Mouse (Mus musculus): ENCODE data around the gene Sstr5. TPM values are rescaled to one million over a fixed set of nuclear protein-coding genes. Genes with fewer than 3 reads are reported as not detected.

Gene Sstr5
- polyA plus RNA-seq, 1 experiment: not detected

DNA sequence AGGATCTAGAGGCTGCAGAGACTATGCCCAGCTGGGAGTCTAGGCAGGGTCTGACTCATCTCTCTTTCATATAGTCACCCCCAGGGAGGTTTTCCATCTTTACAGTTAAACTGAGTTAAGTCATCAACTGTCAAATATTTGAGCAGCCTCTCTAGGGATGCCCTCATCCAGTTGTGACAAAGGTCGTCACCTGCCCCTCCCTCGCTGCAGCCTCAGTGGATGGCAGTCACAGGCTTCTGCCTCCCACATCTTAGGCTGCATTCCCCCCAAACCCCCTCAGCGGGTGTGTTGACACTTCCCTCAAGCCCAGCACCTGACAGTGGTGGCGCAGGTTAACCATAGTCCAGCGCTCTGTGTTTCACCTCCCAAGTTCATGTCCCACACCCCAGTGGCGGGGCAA lies 55.7 kb downstream of the Sstr5 start:
- no peak for TF ChIP-seq GATA1 (IDR thresholded peaks at IDR 0.05; ENCODE audit: borderline replicate concordance, low read length)
- TF ChIP-seq FLI1 (IDR thresholded peaks at IDR 0.05; ENCODE audit: low read length): no peak
- H3K9me3 ChIP-seq: peaks cover 4% of the 10 kb centered on the region; the same call in 1 of the 2 replicates
- H3K27me3 ChIP-seq (replicated peaks): peaks cover 76% of the 10 kb centered on the region
- H3K4me3 ChIP-seq (replicated peaks): no peak overlapping the region
- H3K36me3 ChIP-seq (replicated peaks; ENCODE audit: low read length): no peaks in the 10 kb centered on the region
- no peaks in the 10 kb centered on the region for H3K4me1 ChIP-seq

Other genes starting within 250 kb of the Sstr5 start
- gene Baiap3, start 240.9 kb downstream of the Sstr5 start, polyA plus RNA-seq (2012; ENCODE audit: insufficient read depth, low replicate concordance): 1.7 and 2.7 TPM in 2 replicates
- gene Ube2i, start 222.7 kb downstream of the Sstr5 start, polyA plus RNA-seq (2012; ENCODE audit: insufficient read depth, low replicate concordance): 72.7 and 190 TPM in 2 replicates
- 1.5 and 34.1 TPM in 2 replicates for gene Prss34, start 198.9 kb downstream of the Sstr5 start, polyA plus RNA-seq (2012; ENCODE audit: insufficient read depth, low replicate concordance)
- gene Prss28, start 188.6 kb downstream of the Sstr5 start, polyA plus RNA-seq (2012; ENCODE audit: insufficient read depth, low replicate concordance): 0.68 TPM in 1 of 2 replicates, not detected in the other
- gene Prss29, start 178.6 kb downstream of the Sstr5 start, polyA plus RNA-seq (2012; ENCODE audit: insufficient read depth, low replicate concordance): not detected in 2 replicates
- gene Tpsab1, start 151.7 kb downstream of the Sstr5 start, polyA plus RNA-seq (2012; ENCODE audit: insufficient read depth, low replicate concordance): 0.23 TPM in 1 of 2 replicates, not detected in the other
- 0.26 TPM in 1 of 2 replicates, not detected in the other for gene Tpsb2, start 131.0 kb downstream of the Sstr5 start, polyA plus RNA-seq (2012; ENCODE audit: insufficient read depth, low replicate concordance)
- gene Tpsg1, start 128.0 kb downstream of the Sstr5 start, polyA plus RNA-seq (2012; ENCODE audit: insufficient read depth, low replicate concordance): not detected in 2 replicates
- not detected in 2 replicates for gene Cacna1h, start 63.5 kb downstream of the Sstr5 start, polyA plus RNA-seq (2012; ENCODE audit: insufficient read depth, low replicate concordance)
- gene Tekt4, start 42.7 kb downstream of the Sstr5 start, polyA plus RNA-seq (2012; ENCODE audit: insufficient read depth, low replicate concordance): not detected in 2 replicates
- 3.8 TPM in 1 of 2 replicates, not detected in the other for gene Sox8, start 73.4 kb upstream of the Sstr5 start, polyA plus RNA-seq (2012; ENCODE audit: insufficient read depth, low replicate concordance)
- 17.8 and 34.8 TPM in 2 replicates for gene Lmf1, start 81.8 kb upstream of the Sstr5 start, polyA plus RNA-seq (2012; ENCODE audit: insufficient read depth, low replicate concordance)
- gene Gng13, start 219.9 kb upstream of the Sstr5 start, polyA plus RNA-seq (2012; ENCODE audit: insufficient read depth, low replicate concordance): not detected in 2 replicates
- gene Chtf18, start 230.1 kb upstream of the Sstr5 start, polyA plus RNA-seq (2012; ENCODE audit: insufficient read depth, low replicate concordance): 4.6 and 30.7 TPM in 2 replicates
- 27.9 and 63.5 TPM in 2 replicates for gene Rpusd1, start 230.4 kb upstream of the Sstr5 start, polyA plus RNA-seq (2012; ENCODE audit: insufficient read depth, low replicate concordance)
- gene Mslnl, start 238.8 kb upstream of the Sstr5 start, polyA plus RNA-seq (2012; ENCODE audit: insufficient read depth, low replicate concordance): 1.1 TPM in 1 of 2 replicates, not detected in the other

Data from megakaryocyte, embryonic 14.5 days (primary cell).